Mouse (Mus musculus) lung, postnatal 0 days (tissue): ENCODE results near the gene Fbxl12.

Experiments used
- CTCF ChIP-seq: IDR thresholded peaks from 2 replicates; pipeline ENCODE4 v1.5.1; 2016; ENCODE audit warnings: antibody characterized with exemption, mild to moderate bottlenecking
- EP300 ChIP-seq: IDR thresholded peaks from 2 replicates; pipeline ENCODE4 v1.6.1; 2016; ENCODE audit warnings: antibody characterized with exemption, mild to moderate bottlenecking, control low read depth

GRCm38 (mm10) chr9:20682389-20682722, 37.8 kb upstream of the Fbxl12 start:
- TF ChIP-seq CTCF (no peak), EP300 (no peak)
